Mouse (Mus musculus) right cerebral cortex, postnatal 25 days (tissue): Measurements from ENCODE around the gene Npas2.

Experiments used
- DNase-seq: peaks from one replicate; pipeline ENCODE4 v3.0.0; 2022

Gene Npas2

DNA sequence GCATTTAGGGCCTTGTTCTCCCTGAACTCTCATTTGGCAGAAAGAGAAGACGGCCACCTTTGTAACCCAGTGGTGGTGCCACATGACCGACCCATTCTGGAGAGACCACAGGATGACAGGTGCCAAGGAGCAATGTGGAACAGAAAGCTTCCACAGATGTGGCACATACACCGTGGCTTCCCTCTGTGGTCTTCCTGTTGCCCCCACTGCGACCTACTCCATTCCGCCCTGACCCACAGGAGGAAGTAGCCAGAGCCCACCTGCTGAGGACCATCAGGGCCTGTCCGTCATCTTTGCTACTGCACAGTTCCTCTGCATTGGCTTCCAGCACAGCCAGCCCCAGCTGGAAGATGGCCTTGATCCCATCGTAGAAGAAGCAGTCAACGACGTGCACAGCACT, 187.5 kb downstream of the Npas2 start:
- DNase-seq, result no peak

DNA sequence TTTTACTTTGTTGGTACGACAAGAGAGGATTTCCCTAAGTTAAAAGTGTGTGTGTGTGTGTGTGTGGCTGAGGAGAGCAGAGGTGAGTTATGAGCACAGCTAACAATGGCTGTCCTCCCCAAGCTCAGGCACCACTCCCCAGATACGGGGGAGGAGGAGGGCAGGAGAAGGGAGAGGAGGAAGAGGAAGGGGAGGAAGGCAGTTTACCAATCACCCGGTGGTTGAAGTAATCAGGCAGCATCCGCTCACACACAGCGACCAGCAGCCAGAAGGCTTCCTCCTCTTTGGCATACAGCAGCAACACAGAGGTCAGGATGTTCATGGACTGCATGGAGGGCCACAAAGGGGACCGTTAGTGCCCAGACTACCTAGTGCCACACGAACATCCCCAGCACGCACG, 191.4 kb downstream of the Npas2 start:
- no peak for DNase-seq

GRCm38 (mm10) chr1:39386456-39386855, 192.9 kb downstream of the Npas2 start:
- no peak for DNase-seq

- no peak for DNase-seq
These were observed 194.0 kb downstream of the Npas2 start for GRCm38 (mm10) chr1:39387497-39387896.

- no peak for DNase-seq
These were observed 194.6 kb downstream of the Npas2 start for GRCm38 (mm10) chr1:39388163-39388562.

DNA sequence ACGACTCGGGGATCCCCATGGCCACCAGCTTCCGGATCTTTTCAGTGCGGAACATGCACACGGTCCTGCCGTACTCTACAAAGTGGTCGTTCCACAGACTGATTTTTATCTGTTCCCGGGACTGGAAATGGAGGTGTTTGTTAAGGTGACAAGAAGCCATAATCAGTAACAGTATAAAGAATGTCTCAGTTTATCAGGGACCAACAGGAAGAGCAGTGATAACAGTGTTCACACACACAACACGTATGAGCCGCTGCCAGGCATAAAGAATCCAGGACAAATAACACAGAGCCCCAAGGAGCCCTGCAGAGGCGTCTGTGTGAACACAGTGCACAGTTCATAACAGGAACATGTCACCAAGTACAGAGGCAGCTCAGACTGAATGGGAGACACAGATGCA, 195.8 kb downstream of the Npas2 start:
- DNase-seq, result no peak

GRCm38 (mm10) chr1:39391652-39392051, 198.1 kb downstream of the Npas2 start:
- DNase-seq, result no peak

- DNase-seq, result peak; percentile 77
These were observed 198.7 kb downstream of the Npas2 start for GRCm38 (mm10) chr1:39392189-39392588.

DNA sequence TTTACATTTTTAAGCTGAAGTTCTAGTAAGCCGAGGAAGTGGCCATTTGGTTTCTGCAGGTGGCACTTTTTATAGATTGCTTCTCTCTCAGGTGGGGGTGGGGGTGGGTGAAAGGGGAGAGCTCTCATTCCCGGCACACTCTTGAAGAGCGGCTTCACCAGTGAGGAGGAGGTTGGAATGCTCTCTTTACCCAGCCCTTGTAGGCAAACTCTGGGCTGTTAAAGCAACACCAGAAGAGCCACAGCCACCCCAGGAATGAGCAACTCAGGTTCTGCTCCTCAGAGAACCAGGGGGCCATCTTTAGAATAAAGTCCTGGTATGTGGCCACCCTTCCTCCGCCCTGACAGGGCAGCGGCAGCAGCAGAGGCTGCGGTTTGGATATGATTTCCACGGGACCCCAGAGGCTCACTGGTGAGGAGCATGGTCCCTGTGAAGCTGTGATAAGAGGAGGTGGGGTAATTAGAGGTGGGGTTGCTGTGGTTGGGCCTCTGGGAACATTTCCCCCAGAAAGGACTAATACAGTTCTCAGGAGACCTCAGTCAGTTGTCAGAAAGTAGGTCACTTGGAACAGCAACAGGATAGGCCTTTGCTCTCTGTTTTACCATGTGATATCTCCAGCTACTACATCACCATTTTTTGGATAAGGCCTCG, 199.8 kb downstream of the Npas2 start:
- DNase-seq, result no peak

DNA sequence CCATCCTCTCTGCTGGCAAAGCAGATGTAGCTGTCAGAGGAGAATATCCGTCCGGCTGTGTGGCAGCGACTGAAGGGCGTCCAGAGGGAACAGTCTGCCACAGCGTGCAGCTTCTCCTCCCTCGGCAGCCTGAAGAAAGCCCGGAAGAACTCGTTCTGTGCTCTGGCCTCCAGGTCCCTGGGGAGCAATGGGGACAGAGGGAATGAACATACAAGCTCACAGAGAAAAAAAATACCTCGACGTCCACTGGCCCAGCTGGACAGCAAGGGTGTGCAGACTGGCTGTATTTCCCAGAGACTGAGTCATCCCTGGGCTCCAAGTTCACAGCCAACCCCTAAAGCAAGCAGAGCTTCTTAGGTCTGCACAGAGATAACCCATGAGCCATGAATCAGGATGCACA, 200.6 kb downstream of the Npas2 start:
- DNase-seq, result no peak

DNA sequence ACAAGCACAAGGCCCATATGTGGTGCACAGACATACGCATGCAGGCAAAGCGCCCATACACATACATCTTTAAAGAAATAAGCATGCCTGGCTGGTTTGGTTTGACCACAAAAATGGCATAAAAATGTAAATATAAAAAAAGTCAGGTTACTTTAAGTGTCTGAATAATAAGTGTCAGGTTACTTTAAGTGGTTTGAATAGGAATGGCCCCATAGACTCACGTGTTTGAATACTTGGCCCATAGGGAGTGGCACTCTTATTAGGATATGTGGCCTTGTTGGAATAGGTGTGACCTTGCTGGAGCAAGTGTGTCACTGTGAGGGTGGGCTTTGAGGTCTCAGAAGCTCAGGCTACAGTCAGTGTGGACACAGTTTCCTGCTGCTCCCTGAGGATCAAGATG, 201.1 kb downstream of the Npas2 start:
- no peak for DNase-seq

GRCm38 (mm10) chr1:39396347-39396746, 202.8 kb downstream of the Npas2 start:
- no peak for DNase-seq

- DNase-seq, result no peak
These were observed 204.8 kb downstream of the Npas2 start for GRCm38 (mm10) chr1:39398284-39398683.

- no peak for DNase-seq
These were observed 205.7 kb downstream of the Npas2 start for GRCm38 (mm10) chr1:39399228-39399627.

- DNase-seq, result no peak
These were observed 206.6 kb downstream of the Npas2 start for GRCm38 (mm10) chr1:39400173-39400572.

DNA sequence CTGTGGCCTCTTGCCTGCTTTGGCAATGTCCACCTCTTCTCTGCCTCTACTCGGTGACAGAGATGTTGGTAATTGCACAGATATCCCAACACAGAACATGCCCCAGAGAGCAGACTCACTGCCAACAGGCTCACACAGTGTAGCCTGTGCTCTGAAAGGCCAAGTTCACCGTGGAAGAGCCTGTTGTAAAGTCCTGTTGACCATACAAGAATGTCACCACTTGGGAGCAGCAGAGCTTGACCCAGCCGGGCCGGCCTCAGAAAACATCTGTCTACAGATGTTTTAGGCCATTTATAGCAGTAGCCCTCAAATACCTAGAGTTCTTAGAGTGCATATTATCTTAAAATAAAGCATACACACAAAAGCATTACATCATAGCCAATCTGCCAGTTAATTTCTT, 213.6 kb downstream of the Npas2 start:
- no peak for DNase-seq

DNA sequence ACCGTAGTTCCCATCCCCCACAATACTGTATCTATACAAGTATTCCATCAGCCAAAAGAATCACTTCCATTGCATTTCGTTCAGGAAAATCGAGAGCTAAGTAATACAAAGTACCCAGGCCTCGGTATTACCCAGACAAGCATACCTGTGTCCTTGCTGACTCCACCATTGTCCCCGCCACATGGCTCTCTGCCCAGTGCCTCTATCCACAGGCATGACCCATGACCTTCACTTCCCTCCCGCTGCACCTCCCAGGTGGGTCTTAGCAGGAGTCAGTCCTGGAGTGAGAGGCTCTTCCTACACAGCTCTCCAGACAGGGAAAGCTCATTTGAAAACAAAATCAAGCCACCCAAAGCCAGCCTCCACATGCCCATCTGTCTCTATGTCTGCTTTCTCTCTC, 214.6 kb downstream of the Npas2 start:
- DNase-seq, result no peak

DNA sequence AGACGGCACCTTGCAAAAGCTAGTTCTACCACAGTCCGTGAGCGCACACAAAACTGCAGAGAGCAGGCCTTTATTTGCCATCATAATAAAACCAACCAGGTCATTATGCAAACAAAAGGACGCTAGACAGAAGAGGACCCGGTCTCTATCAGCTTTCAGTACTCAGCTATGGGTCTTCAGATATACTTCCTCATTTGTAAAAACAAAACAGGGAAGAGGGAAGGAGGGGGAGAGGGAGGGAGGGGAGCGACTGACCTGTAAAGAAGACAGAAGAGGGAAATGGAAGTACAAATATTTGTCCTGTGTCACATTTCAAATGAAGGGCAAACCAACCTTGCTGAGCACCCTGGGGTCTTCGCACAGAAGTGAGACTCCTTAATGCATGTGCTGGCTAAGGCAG, 215.1 kb downstream of the Npas2 start:
- DNase-seq, result no peak

DNA sequence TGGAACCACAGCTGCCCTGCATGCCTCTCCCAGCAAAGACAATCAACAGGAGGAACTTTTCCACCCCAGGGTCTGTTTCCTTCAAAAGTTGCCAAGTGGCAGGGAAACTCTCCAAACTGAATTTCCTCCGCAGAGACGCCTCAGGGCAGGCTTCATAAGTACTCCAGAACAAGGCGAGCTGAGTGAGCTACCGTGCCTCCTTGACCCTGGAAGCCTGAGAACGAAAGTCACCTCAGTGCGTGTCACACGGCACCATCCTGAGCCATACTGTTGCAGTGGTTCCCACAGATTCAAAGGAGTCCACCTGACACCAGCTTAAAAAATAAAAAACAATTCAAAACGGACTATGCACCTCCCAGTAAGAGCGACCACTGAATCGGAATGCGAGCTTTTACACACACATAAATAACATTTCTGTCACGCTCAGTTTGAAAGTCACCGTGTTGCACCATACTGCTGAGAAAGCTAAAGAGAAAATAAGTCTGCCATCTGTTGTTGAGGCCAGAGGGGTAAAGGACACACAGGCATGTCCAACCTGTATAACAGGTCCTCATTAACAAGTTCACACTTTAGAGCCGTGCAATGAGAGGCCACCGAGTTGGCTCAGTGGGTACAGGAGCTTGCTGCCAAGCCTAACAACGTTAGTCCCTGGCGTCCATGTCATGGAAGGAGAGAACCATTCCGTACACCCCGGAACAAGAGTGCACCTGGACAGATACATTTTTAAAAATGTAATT, 216.7 kb downstream of the Npas2 start:
- no peak for DNase-seq
